Mouse (Mus musculus): ENCODE results near the gene Col18a1. TPM values are rescaled to one million over a fixed set of nuclear protein-coding genes. Genes with fewer than 3 reads are reported as not detected.

Gene Col18a1
- polyA plus RNA-seq, 1 experiment from 2014 or later, result 96.2 TPM

DNA sequence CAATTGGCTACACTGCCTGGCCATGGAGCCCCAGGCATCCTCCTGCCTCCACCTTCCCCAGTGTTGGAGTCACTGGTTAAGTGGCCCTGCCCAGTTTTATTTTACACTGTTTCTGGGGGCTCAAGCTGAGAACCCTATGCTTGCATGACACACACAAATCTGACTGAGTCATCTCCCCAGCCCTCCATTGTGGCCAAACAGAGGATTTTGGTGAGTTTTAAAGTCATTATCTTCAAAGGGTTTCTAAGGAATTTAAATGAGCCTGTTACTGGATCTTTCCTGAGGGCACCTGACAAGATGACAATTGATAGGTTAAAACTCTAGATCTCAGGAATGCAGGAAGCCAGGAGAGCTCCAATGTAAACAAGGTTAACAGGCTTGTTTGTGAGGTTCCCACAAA lies 27.1 kb upstream of the Col18a1 start:
- Histone ChIP-seq H3K27me3 (ENCODE audit: control insufficient read depth, insufficient read depth, low read length) (no peaks in the 10 kb centered on the region), H3K9me3 (replicated peaks; ENCODE audit: control insufficient read depth, low read length) (no peaks in the 10 kb centered on the region), H3K4me1 (ENCODE audit: control insufficient read depth, insufficient read depth, low read length) (peaks cover 18% of the 10 kb centered on the region), H3K9ac (ENCODE audit: low read length) (no peak overlapping the region), H3K27ac (ENCODE audit: low read length) (no peak overlapping the region), H3K4me2 (ENCODE audit: low read depth, low read length) (no peak overlapping the region), H3K4me3 (ENCODE audit: low read length) (no peak overlapping the region), H3K36me3 (ENCODE audit: control insufficient read depth, insufficient read depth) (no peaks in the 10 kb centered on the region)
- ATAC-seq (replicated peaks; ENCODE audit: extremely low read depth, insufficient read depth, low FRiP score), result no peak

DNA sequence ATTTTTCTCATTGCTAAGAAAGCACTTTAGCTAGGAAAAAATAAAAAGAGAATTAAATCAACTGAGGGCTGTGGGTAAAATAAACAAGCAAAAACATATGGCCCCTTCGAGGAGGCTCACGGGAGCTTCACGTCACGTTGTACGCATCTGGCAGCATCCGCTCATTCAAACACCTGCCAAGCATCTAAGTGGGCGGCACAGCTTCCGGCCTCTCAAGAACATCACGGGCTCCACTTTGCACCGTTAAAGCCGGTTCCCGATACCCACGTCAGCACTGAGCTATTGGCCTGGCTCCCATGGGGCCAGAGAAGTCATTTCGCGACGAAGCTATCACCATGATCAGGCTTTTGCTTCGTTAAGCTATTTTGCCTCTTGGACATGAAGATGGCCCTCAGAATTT lies 26.4 kb upstream of the Col18a1 start:
- Histone ChIP-seq H3K9me3 (replicated peaks; ENCODE audit: control insufficient read depth, low read length) (no peaks in the 10 kb centered on the region), H3K36me3 (ENCODE audit: control insufficient read depth, insufficient read depth) (no peaks in the 10 kb centered on the region), H3K4me1 (ENCODE audit: control insufficient read depth, insufficient read depth, low read length) (peaks cover 25% of the 10 kb centered on the region), H3K27ac (ENCODE audit: low read length) (no peak overlapping the region), H3K4me3 (ENCODE audit: low read length) (no peak overlapping the region), H3K9ac (ENCODE audit: low read length) (no peak overlapping the region), H3K4me2 (ENCODE audit: low read depth, low read length) (no peak overlapping the region), H3K27me3 (ENCODE audit: control insufficient read depth, insufficient read depth, low read length) (no peaks in the 10 kb centered on the region)
- ATAC-seq (replicated peaks; ENCODE audit: extremely low read depth, insufficient read depth, low FRiP score), result no peak
- 73% methylated on average over 17 of the region's 17 CpGs for WGBS

DNA sequence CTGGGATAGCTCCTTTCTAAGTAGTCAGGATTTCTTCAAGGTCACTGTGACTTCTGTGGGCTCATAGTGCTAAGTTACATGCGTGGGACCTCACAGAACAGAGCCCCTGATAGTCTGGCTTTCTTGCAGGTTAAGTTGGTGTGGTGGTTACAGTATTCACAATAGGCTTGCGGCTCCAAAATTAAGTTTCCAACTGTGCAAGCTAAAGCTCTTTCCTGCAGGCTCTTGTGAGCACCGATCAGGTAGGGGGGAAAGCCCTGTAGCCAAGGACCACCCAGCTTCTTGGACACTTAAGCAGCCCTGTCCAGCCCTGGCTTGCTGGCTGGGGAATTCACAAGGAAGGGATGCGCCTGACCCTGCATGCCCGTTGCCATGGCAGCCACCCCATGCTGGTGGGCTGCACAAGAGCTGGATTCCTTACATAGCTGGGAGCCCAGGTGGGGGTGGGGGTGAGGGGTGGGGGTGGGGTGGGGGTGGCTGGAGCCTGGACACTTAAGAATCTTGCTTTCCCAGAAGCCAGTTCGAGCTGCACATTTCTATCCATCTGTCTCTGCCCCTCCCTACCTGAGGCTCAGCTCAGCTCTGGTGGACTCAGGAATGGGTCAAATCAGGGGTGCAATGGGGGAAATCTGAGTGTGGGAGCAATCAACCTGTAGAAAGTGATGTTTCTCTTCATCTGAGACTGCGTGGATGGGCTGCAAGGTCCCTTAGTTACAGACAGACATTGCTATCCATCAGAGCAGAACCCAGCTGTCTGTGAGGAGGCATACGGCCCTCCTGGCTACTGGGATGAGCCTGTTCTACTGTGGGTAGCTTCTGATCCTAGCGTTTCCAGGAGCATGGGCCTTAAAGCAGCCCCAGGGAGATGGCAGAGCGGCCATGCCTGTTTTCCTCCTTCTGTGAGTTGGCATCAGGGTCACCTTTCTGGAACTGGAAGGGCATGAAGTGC lies 24.9 kb upstream of the Col18a1 start:
- H3K4me2 ChIP-seq (ENCODE audit: low read depth, low read length), result no peak overlapping the region

GRCm38 (mm10) chr10:77187427-77187826 lies 21.1 kb upstream of the Col18a1 start:
- peak; percentile 78 for ATAC-seq (replicated peaks; ENCODE audit: extremely low read depth, insufficient read depth, low FRiP score)
- H3K9ac ChIP-seq (ENCODE audit: low read length), result no peak overlapping the region
- H3K4me1 ChIP-seq (ENCODE audit: control insufficient read depth, insufficient read depth, low read length), result peaks cover 33% of the 10 kb centered on the region

More for the DNA sequence above, 24.9 kb upstream of the Col18a1 start:
- Histone ChIP-seq H3K4me1 (ENCODE audit: control insufficient read depth, insufficient read depth, low read length) (peaks cover 33% of the 10 kb centered on the region), H3K27me3 (ENCODE audit: control insufficient read depth, insufficient read depth, low read length) (no peaks in the 10 kb centered on the region), H3K9me3 (replicated peaks; ENCODE audit: control insufficient read depth, low read length) (no peaks in the 10 kb centered on the region), H3K36me3 (ENCODE audit: control insufficient read depth, insufficient read depth) (no peaks in the 10 kb centered on the region), H3K4me3 (ENCODE audit: low read length) (no peak overlapping the region), H3K9ac (ENCODE audit: low read length) (no peak overlapping the region), H3K27ac (ENCODE audit: low read length) (no peak overlapping the region)
- WGBS, result 44% methylated on average over 10 of the region's 10 CpGs
- no peak for ATAC-seq (replicated peaks; ENCODE audit: extremely low read depth, insufficient read depth, low FRiP score)

GRCm38 (mm10) chr10:77182804-77183331 lies 16.5 kb upstream of the Col18a1 start:
- H3K4me1 ChIP-seq (ENCODE audit: control insufficient read depth, insufficient read depth, low read length), result peaks cover 10% of the 10 kb centered on the region
- H3K9me3 ChIP-seq (replicated peaks; ENCODE audit: control insufficient read depth, low read length), result peaks cover 4% of the 10 kb centered on the region; the same call in 1 of the 2 replicates
- H3K9ac ChIP-seq (ENCODE audit: low read length), result no peak overlapping the region
- WGBS, result 58% methylated on average over 3 of the region's 3 CpGs
- H3K36me3 ChIP-seq (ENCODE audit: control insufficient read depth, insufficient read depth), result no peaks in the 10 kb centered on the region
- H3K4me3 ChIP-seq (ENCODE audit: low read length), result no peak overlapping the region
- H3K27me3 ChIP-seq (ENCODE audit: control insufficient read depth, insufficient read depth, low read length), result no peaks in the 10 kb centered on the region
- H3K27ac ChIP-seq (ENCODE audit: low read length), result peak overlapping the region; percentile 65
- peak; percentile 76 for ATAC-seq (replicated peaks; ENCODE audit: extremely low read depth, insufficient read depth, low FRiP score)
- H3K4me2 ChIP-seq (ENCODE audit: low read depth, low read length), result no peak overlapping the region

More at GRCm38 (mm10) chr10:77187427-77187826, 21.1 kb upstream of the Col18a1 start:
- WGBS, result 20% methylated on average over 7 of the region's 7 CpGs
- Histone ChIP-seq H3K27ac (ENCODE audit: low read length) (peak overlapping the region; percentile 59), H3K36me3 (ENCODE audit: control insufficient read depth, insufficient read depth) (no peaks in the 10 kb centered on the region), H3K9me3 (replicated peaks; ENCODE audit: control insufficient read depth, low read length) (peaks cover 4% of the 10 kb centered on the region; the same call in 1 of the 2 replicates), H3K27me3 (ENCODE audit: control insufficient read depth, insufficient read depth, low read length) (no peaks in the 10 kb centered on the region), H3K4me2 (ENCODE audit: low read depth, low read length) (peak overlapping the region; percentile 36; the same call in 1 of the 2 replicates), H3K4me3 (ENCODE audit: low read length) (no peak overlapping the region; the same call in 1 of the 2 replicates)

GRCm38 (mm10) chr10:77180110-77180509 lies 13.8 kb upstream of the Col18a1 start:
- Histone ChIP-seq H3K4me1 (ENCODE audit: control insufficient read depth, insufficient read depth, low read length) (no peaks in the 10 kb centered on the region), H3K27ac (ENCODE audit: low read length) (no peak overlapping the region), H3K4me3 (ENCODE audit: low read length) (no peak overlapping the region), H3K9me3 (replicated peaks; ENCODE audit: control insufficient read depth, low read length) (peaks cover 4% of the 10 kb centered on the region; the same call in 1 of the 2 replicates), H3K27me3 (ENCODE audit: control insufficient read depth, insufficient read depth, low read length) (no peaks in the 10 kb centered on the region), H3K9ac (ENCODE audit: low read length) (no peak overlapping the region), H3K36me3 (ENCODE audit: control insufficient read depth, insufficient read depth) (no peaks in the 10 kb centered on the region), H3K4me2 (ENCODE audit: low read depth, low read length) (no peak overlapping the region)
- ATAC-seq (replicated peaks; ENCODE audit: extremely low read depth, insufficient read depth, low FRiP score), result no peak
- WGBS, result 73% methylated on average over 3 of the region's 3 CpGs

GRCm38 (mm10) chr10:77178691-77179090 lies 12.3 kb upstream of the Col18a1 start:
- H3K27me3 ChIP-seq (ENCODE audit: control insufficient read depth, insufficient read depth, low read length), result no peaks in the 10 kb centered on the region
- no peaks in the 10 kb centered on the region for H3K9me3 ChIP-seq (replicated peaks; ENCODE audit: control insufficient read depth, low read length)
- H3K9ac ChIP-seq (ENCODE audit: low read length), result no peak overlapping the region
- no peak for ATAC-seq (replicated peaks; ENCODE audit: extremely low read depth, insufficient read depth, low FRiP score)
- H3K4me2 ChIP-seq (ENCODE audit: low read depth, low read length), result no peak overlapping the region
- no peak overlapping the region for H3K4me3 ChIP-seq (ENCODE audit: low read length)
- H3K4me1 ChIP-seq (ENCODE audit: control insufficient read depth, insufficient read depth, low read length), result no peaks in the 10 kb centered on the region
- WGBS, result 75% methylated on average over 7 of the region's 7 CpGs
- H3K36me3 ChIP-seq (ENCODE audit: control insufficient read depth, insufficient read depth), result no peaks in the 10 kb centered on the region
- no peak overlapping the region for H3K27ac ChIP-seq (ENCODE audit: low read length)

GRCm38 (mm10) chr10:77170400-77170799 lies 4.1 kb upstream of the Col18a1 start:
- WGBS, result 74% methylated on average over 6 of the region's 6 CpGs
- Histone ChIP-seq H3K27me3 (ENCODE audit: control insufficient read depth, insufficient read depth, low read length) (0 out of 2 replicates have a peak, but pooled peaks cover 2% of the 10 kb centered on the region), H3K4me2 (ENCODE audit: low read depth, low read length) (no peak overlapping the region), H3K4me1 (ENCODE audit: control insufficient read depth, insufficient read depth, low read length) (peaks cover under 1% of the 10 kb centered on the region), H3K36me3 (ENCODE audit: control insufficient read depth, insufficient read depth) (no peaks in the 10 kb centered on the region), H3K27ac (ENCODE audit: low read length) (no peak overlapping the region), H3K9ac (ENCODE audit: low read length) (no peak overlapping the region), H3K9me3 (replicated peaks; ENCODE audit: control insufficient read depth, low read length) (no peaks in the 10 kb centered on the region), H3K4me3 (ENCODE audit: low read length) (no peak overlapping the region)
- no peak for ATAC-seq (replicated peaks; ENCODE audit: extremely low read depth, insufficient read depth, low FRiP score)

Data from heart, embryonic 16.5 days (tissue).